In the genomic region with DNA sequence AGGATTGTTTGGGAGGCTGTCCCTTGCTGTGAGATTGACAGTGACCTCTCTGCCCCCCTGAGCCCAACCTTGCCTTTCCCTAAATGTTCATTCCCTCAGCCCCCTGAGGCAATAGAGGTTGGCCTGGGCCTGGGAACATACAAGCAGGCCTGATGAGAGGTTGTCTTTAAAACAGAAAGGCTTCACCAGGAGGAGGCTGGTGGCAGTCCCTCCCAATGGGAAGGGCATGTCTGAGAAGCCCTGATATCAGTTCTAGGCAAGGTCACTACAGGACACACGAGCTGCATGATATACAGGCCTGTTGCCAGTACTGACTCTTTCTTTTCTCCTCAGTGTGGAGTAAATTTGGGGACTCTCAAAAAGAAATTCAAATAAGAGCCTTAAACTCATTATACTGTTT, we compare ENCODE assay signal across 21 mouse cellular contexts.
A peak's percentile ranks its signal among the peaks of the same experiment; 100 is the strongest.
DNase-seq lines count a peak whose midpoint lies in the region; ATAC-seq and TF ChIP-seq lines count a peak whose summit lies in the region.
"Had no signal": no experiment of that assay in that cellular context is flagged by ENCODE, and none has a peak within 500 bp of the region (broad histone marks: within the 10 kb centered on the region; RNA-seq: fewer than 3 reads in every experiment).

No protein-coding gene starts in this region.

- no peak for DNase-seq in heart, embryonic 10.5 days (ENCODE audit: low spot score)
- DNase-seq in heart, postnatal 4 days = no peak
- DNase-seq in stomach, postnatal 0 days (ENCODE audit: low spot score) = no peak
- no peak for DNase-seq in ovary, adult 18-20 months (ENCODE audit: low spot score)
- DNase-seq in adrenal gland, postnatal 14 days = no peak
- DNase-seq: B cell, adult 2 months; cerebellum, adult 11 months; cerebellum, postnatal 14 days; midbrain, embryonic 14.5 days; right cerebral cortex, postnatal 14 days had no signal

- no peak for ATAC-seq in heart, embryonic 13.5 days (ENCODE audit: extremely low read depth, insufficient number of reproducible peaks, low FRiP score, low TSS enrichment)
- peak; percentile 79 for ATAC-seq in megakaryocyte-erythroid progenitor cell, adult 5-6 weeks (replicated peaks; ENCODE audit: low FRiP score, low TSS enrichment, poor library complexity, severe bottlenecking)
- no peak for ATAC-seq in stomach, postnatal 0 days (ENCODE audit: low FRiP score, low TSS enrichment)
- ATAC-seq: hindbrain, postnatal 0 days; intestine, postnatal 0 days; lung, postnatal 0 days had no signal

- no peak overlapping the region for H3K4me2 ChIP-seq in heart, embryonic 13.5 days
- H3K4me2 ChIP-seq in stomach, postnatal 0 days (replicated peaks; ENCODE audit: low read depth) = no peak overlapping the region
- H3K4me2 ChIP-seq: kidney, embryonic 15.5 days; limb, embryonic 12.5 days; liver, embryonic 15.5 days had no signal

- peaks cover 39% of the 10 kb centered on the region for H3K36me3 ChIP-seq in heart, embryonic 10.5 days
- peaks cover 47% of the 10 kb centered on the region for H3K36me3 ChIP-seq in heart, embryonic 13.5 days
- no peaks in the 10 kb centered on the region for H3K36me3 ChIP-seq in stomach, postnatal 0 days (ENCODE audit: control insufficient read depth, insufficient read depth, low read length)
- H3K36me3 ChIP-seq: kidney, embryonic 15.5 days; liver, embryonic 15.5 days had no signal

- peak overlapping the region; percentile 87 for H3K27ac ChIP-seq in heart, embryonic 10.5 days
- H3K27ac ChIP-seq in bone marrow, adult 2 months (ENCODE audit: control insufficient read depth, insufficient read depth, low read depth, low read length, poor library complexity) = peak overlapping the region; percentile 87
- peak overlapping the region; percentile 92 for H3K27ac ChIP-seq in heart, embryonic 13.5 days (replicated peaks)
- H3K27ac ChIP-seq in stomach, postnatal 0 days (replicated peaks) = no peak overlapping the region
- H3K27ac ChIP-seq: forebrain, embryonic 10.5 days; hindbrain, postnatal 0 days; kidney, embryonic 15.5 days; limb, embryonic 12.5 days; liver, embryonic 15.5 days had no signal

- TF ChIP-seq POLR2A in bone marrow, adult 2 months (IDR thresholded peaks at IDR 0.05; ENCODE audit: borderline replicate concordance, control insufficient read depth, low read depth, low read length) = no peak

- WGBS in heart, embryonic 10.5 days = 10% methylated on average over 1 of the region's 1 CpGs
- 44% methylated on average over 1 of the region's 1 CpGs for WGBS in bone marrow, adult 2 months
- 17% methylated on average over 1 of the region's 1 CpGs for WGBS in heart, embryonic 13.5 days
- WGBS in stomach, postnatal 0 days = 50% methylated on average over 1 of the region's 1 CpGs

- no peak overlapping the region for H3K4me3 ChIP-seq in heart, embryonic 10.5 days
- peak overlapping the region; percentile 33 for H3K4me3 ChIP-seq in bone marrow, adult 2 months (replicated peaks; ENCODE audit: control insufficient read depth, low read depth, low read length)
- no peak overlapping the region for H3K4me3 ChIP-seq in heart, embryonic 13.5 days
- H3K4me3 ChIP-seq in stomach, postnatal 0 days (ENCODE audit: low read depth, low read length) = no peak overlapping the region
- H3K4me3 ChIP-seq: forebrain, embryonic 10.5 days; kidney, embryonic 15.5 days; limb, embryonic 12.5 days; liver, embryonic 15.5 days; myocyte had no signal

- H3K27me3 ChIP-seq in heart, embryonic 10.5 days (ENCODE audit: insufficient read depth, poor library complexity, severe bottlenecking) = no peaks in the 10 kb centered on the region
- H3K27me3 ChIP-seq in heart, embryonic 13.5 days (replicated peaks) = no peaks in the 10 kb centered on the region
- H3K27me3 ChIP-seq in stomach, postnatal 0 days (ENCODE audit: control insufficient read depth, insufficient read depth, low read length) = no peaks in the 10 kb centered on the region
- H3K27me3 ChIP-seq: kidney, embryonic 15.5 days; limb, embryonic 12.5 days; liver, embryonic 15.5 days had no signal

- H3K4me1 ChIP-seq in heart, embryonic 10.5 days = peaks cover 56% of the 10 kb centered on the region
- no peaks in the 10 kb centered on the region; the same call in 1 of the 2 replicates for H3K4me1 ChIP-seq in bone marrow, adult 2 months (ENCODE audit: control insufficient read depth, insufficient read depth, low read length)
- peaks cover 63% of the 10 kb centered on the region for H3K4me1 ChIP-seq in heart, embryonic 13.5 days
- H3K4me1 ChIP-seq in stomach, postnatal 0 days (replicated peaks; ENCODE audit: control insufficient read depth, insufficient read depth) = no peaks in the 10 kb centered on the region

- no peak for TF ChIP-seq CTCF in bone marrow, adult 2 months (IDR thresholded peaks at IDR 0.05; ENCODE audit: control insufficient read depth, insufficient read depth, low read length)
- TF ChIP-seq CTCF in stomach, postnatal 0 days (IDR thresholded peaks at IDR 0.05; ENCODE audit: low read depth) = no peak

- TF ChIP-seq EP300 in stomach, postnatal 0 days (optimal IDR thresholded peaks at IDR 0.05) = no peak

- H3K9ac ChIP-seq in heart, embryonic 13.5 days = peak overlapping the region; percentile 34
- no peak overlapping the region for H3K9ac ChIP-seq in stomach, postnatal 0 days (ENCODE audit: low read length)
- H3K9ac ChIP-seq: kidney, embryonic 15.5 days; limb, embryonic 12.5 days; liver, embryonic 15.5 days had no signal

- H3K9me3 ChIP-seq in heart, embryonic 10.5 days = no peaks in the 10 kb centered on the region
- no peaks in the 10 kb centered on the region for H3K9me3 ChIP-seq in heart, embryonic 13.5 days
- H3K9me3 ChIP-seq in stomach, postnatal 0 days (ENCODE audit: control insufficient read depth, low read length) = no peaks in the 10 kb centered on the region
- H3K9me3 ChIP-seq: forebrain, embryonic 10.5 days; kidney, embryonic 15.5 days; limb, embryonic 12.5 days; liver, embryonic 15.5 days had no signal
